Mouse (Mus musculus) erythroblast, embryonic 14.5 days (primary cell): ENCODE data around the gene Prkg1.

Experiments used
- GATA1 ChIP-seq: IDR thresholded peaks from 2 replicates; pipeline ENCODE4 v1.6.1; 2012; ENCODE audit warnings: low read length, inconsistent platforms, mixed read lengths
- TAL1 ChIP-seq: IDR thresholded peaks from 3 replicates; pipeline ENCODE4 v1.6.1; 2012; ENCODE audit warnings: low read length, inconsistent platforms, mixed read lengths

- TF ChIP-seq GATA1 (no peak), TAL1 (no peak)
Measured at GRCm38 (mm10) chr19:31655826-31656225, 109.0 kb downstream of the Prkg1 start.
